Mouse (Mus musculus) thymus, adult 2 months (tissue): ENCODE measurements around the gene Ptrh2. TPM values are rescaled to one million over a fixed set of nuclear protein-coding genes. Genes with fewer than 3 reads are reported as not detected.

ENCODE experiments used
- DNase-seq: peaks from one replicate; pipeline ENCODE4 v3.0.0; 2021
- H3K27ac ChIP-seq: fragments of 200-500 bp; 2 replicates; pipeline ENCODE4 v1.5.1; 2012; ENCODE audit warnings: low read length, control low read depth; ENCODE audit not compliant: control insufficient read depth, insufficient read depth
- H3K27me3 ChIP-seq: fragments of 200-500 bp; 2 replicates; pipeline ENCODE4 v1.6.1; 2012; ENCODE audit warnings: mild to moderate bottlenecking, low read length, moderate library complexity, mixed read lengths; ENCODE audit not compliant: control insufficient read depth, insufficient read depth
- H3K36me3 ChIP-seq: fragments of 200-500 bp; 2 replicates; pipeline ENCODE4 v1.6.1; 2012; ENCODE audit warnings: mild to moderate bottlenecking, low read length, moderate library complexity; ENCODE audit not compliant: control insufficient read depth, insufficient read depth
- H3K4me1 ChIP-seq: fragments of 200-500 bp; replicated peaks from 2 replicates; pipeline ENCODE4 v1.6.1; 2012; ENCODE audit warnings: low read length; ENCODE audit not compliant: control insufficient read depth, insufficient read depth
- H3K4me3 ChIP-seq: fragments of 200-500 bp; 2 replicates; pipeline ENCODE4 v1.5.1; 2012; ENCODE audit warnings: mild to moderate bottlenecking, low read length, control low read depth, moderate library complexity; ENCODE audit not compliant: control insufficient read depth, insufficient read depth
- CTCF ChIP-seq: fragments of 200-500 bp; IDR thresholded peaks from 2 replicates; pipeline ENCODE4 v1.5.1; 2012; ENCODE audit warnings: mild to moderate bottlenecking, control low read depth, low read length, moderate library complexity, borderline replicate concordance; ENCODE audit not compliant: control insufficient read depth, poor library complexity, insufficient read depth; ENCODE audit errors: extremely low read depth
- POLR2A ChIP-seq: fragments of 200-500 bp; IDR thresholded peaks from 2 replicates; pipeline ENCODE4 v1.6.1; 2012; ENCODE audit warnings: mild to moderate bottlenecking, low read length, control low read depth, moderate library complexity; ENCODE audit not compliant: control insufficient read depth, poor library complexity, insufficient read depth; ENCODE audit errors: extremely low read depth
- WGBS: fragments of 180-500 bp; shearing (Covaris S2); methylation state at CpG from one replicate; pipeline ENCODE4 v1.1.7; 2018; 5-methylcytosine and 5-hydroxymethylcytosine counted together
- polyA plus RNA-seq: library from polyadenylated mRNA; depleted of rRNA; stranded (reverse); fragments of >200 nt; gene quantifications from 2 replicates; pipeline ENCODE4 v1.2.3, GENCODE M21; 2012

The Ptrh2 gene
- polyA plus RNA-seq, 1 experiment = 5.2 TPM

DNA sequence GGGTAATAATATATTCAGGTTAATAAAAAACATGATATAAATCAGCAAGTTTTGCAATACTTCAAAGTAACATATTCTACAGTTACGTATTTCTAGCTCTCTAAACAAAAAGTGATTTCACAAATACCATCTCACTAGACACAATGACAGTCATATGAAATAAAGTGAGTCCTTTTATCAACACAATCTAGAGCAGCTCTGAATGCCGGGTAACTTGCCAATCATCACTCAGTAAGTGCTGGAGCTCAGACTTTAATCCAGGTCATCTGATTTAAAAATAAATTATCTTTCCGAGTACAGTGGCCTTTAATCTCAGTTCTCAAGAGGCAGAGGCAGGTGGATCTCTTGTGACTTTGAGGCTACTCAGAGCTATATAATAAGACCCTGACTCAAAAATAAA is 2.4 kb upstream of the Ptrh2 start:
- H3K27ac ChIP-seq = no peak overlapping the region

DNA sequence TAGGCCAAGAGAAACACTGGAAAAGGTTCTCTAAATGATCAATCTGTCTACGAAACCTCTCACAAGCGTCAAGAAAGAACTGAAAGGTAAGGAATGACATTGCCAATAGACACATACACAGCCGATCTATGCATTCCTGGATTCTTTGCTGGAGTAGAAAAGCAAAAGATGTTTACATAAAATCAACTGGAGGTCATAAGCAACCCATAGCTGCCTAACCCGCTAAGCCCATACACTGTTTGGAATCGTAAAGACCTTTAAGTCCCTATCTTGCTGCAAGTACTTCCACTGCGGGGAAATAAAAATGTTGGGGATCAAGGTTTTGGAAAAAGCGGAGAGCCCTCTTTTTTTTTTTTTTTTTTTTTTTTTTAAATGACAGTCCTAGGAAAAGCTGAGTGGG is 924 bp upstream of the Ptrh2 start:
- Histone ChIP-seq H3K27ac (no peak overlapping the region), H3K4me1 (no peaks in the 10 kb centered on the region; the same call in 1 of the 2 replicates), H3K27me3 (no peaks in the 10 kb centered on the region), H3K4me3 (no peak overlapping the region), H3K36me3 (no peaks in the 10 kb centered on the region)
- WGBS = 56% methylated on average over 7 of the region's 7 CpGs
- TF ChIP-seq CTCF (no peak), POLR2A (no peak)
- DNase-seq = no peak

More for the DNA sequence above, 2.4 kb upstream of the Ptrh2 start:
- 89% methylated on average over 3 of the region's 3 CpGs for WGBS
- Histone ChIP-seq H3K4me1 (no peaks in the 10 kb centered on the region; the same call in 1 of the 2 replicates), H3K36me3 (no peaks in the 10 kb centered on the region; the same call in 1 of the 2 replicates), H3K4me3 (no peak overlapping the region), H3K27me3 (no peaks in the 10 kb centered on the region)
- DNase-seq = no peak
- TF ChIP-seq CTCF (no peak), POLR2A (no peak)

GRCm38 (mm10) chr11:86684126-86685012 is 584 bp downstream of the Ptrh2 start:
- no peaks in the 10 kb centered on the region for H3K36me3 ChIP-seq
- no peaks in the 10 kb centered on the region for H3K27me3 ChIP-seq
- no peak for DNase-seq
- no peaks in the 10 kb centered on the region; the same call in 1 of the 2 replicates for H3K4me1 ChIP-seq
- peak overlapping the region; percentile 67; the same call in 1 of the 2 replicates for H3K27ac ChIP-seq
- 6% methylated on average over 20 of the region's 20 CpGs for WGBS
- TF ChIP-seq POLR2A (no peak), CTCF (no peak)
- peak overlapping the region; percentile 75 for H3K4me3 ChIP-seq

DNA sequence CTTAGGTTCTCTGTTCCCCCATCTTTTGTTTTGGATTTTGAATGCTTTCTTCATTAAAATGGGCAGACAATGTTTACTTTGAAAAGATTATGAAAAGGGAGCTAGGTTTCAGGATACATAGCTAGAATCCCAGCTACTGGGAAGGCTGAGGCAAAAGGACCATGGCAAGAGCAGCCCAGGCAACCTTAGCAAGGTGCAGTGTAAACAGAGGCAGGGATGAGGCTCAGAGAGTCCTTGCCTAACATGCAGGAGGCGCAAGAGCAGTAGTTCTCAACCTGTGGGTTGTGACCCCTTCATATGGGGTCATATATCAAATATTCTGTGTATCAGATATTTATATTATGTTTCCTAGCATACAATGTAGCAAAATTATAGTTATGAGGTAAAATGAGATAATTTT is 1.6 kb downstream of the Ptrh2 start:
- no peak overlapping the region for H3K4me3 ChIP-seq
- H3K36me3 ChIP-seq = no peaks in the 10 kb centered on the region; the same call in 1 of the 2 replicates
- DNase-seq = no peak
- no peak for TF ChIP-seq POLR2A
- TF ChIP-seq CTCF = no peak
- no peak overlapping the region for H3K27ac ChIP-seq
- H3K4me1 ChIP-seq = no peaks in the 10 kb centered on the region; the same call in 1 of the 2 replicates
- WGBS = 100% methylated on average over 1 of the region's 1 CpGs
- no peaks in the 10 kb centered on the region for H3K27me3 ChIP-seq

GRCm38 (mm10) chr11:86690383-86690782 is 6.6 kb downstream of the Ptrh2 start:
- no peaks in the 10 kb centered on the region for H3K27me3 ChIP-seq
- H3K4me3 ChIP-seq = no peak overlapping the region
- no peak for DNase-seq
- WGBS = 95% methylated on average over 3 of the region's 3 CpGs
- no peaks in the 10 kb centered on the region; the same call in 1 of the 2 replicates for H3K4me1 ChIP-seq
- TF ChIP-seq CTCF = no peak
- peaks cover 43% of the 10 kb centered on the region for H3K36me3 ChIP-seq
- no peak overlapping the region for H3K27ac ChIP-seq

DNA sequence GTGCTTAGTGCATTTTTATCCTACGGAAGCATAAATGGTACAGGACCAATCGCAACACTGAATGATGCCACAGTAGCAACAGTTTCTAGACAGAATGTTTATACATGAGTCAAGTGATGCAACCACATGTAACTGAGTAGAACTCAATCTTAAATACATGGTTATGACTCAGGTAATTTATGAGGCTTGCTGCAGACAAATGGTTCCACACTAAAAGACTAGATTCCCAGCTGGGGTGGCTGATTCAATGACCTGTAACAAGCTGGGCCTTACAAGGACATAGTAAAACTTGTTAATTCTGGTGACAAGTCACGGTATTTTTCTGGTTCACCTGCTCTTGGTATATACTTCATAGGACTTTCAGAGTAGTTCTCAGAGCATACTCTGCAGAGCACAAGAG is 7.7 kb downstream of the Ptrh2 start:
- no peak for DNase-seq
- no peak for TF ChIP-seq POLR2A
- TF ChIP-seq CTCF = no peak
- Histone ChIP-seq H3K27ac (no peak overlapping the region), H3K27me3 (no peaks in the 10 kb centered on the region), H3K4me1 (no peaks in the 10 kb centered on the region), H3K36me3 (peaks cover 54% of the 10 kb centered on the region), H3K4me3 (no peak overlapping the region)
- WGBS = 98% methylated on average over 3 of the region's 3 CpGs

DNA sequence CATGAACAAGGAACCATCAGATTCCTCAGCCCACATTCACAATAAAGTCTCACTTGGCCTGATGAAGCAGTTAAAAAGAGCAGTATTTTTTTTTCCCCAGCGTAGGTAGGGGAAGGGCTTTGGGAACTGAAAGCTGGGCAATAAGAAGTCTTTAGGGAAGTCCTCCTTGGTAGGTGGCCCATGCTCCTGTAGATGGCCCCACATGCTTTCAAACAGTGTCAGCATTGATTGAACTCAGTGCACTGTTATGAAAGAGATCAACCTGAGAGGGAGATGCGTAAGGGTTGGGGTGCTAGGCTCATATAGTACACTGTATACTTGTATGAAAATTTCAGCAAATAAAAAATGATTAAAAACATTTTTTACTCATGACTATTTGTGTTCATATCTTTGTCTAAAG is 8.2 kb downstream of the Ptrh2 start:
- 90% methylated on average over 2 of the region's 2 CpGs for WGBS
- no peak for TF ChIP-seq POLR2A
- no peak for TF ChIP-seq CTCF
- H3K4me1 ChIP-seq = no peaks in the 10 kb centered on the region
- H3K36me3 ChIP-seq = peaks cover 59% of the 10 kb centered on the region
- DNase-seq = no peak
- H3K27ac ChIP-seq = no peak overlapping the region
- no peaks in the 10 kb centered on the region for H3K27me3 ChIP-seq
- no peak overlapping the region for H3K4me3 ChIP-seq
